Mouse (Mus musculus): ENCODE measurements around the gene Usp35. TPM values are rescaled to one million over a fixed set of nuclear protein-coding genes. Genes with fewer than 3 reads are reported as not detected.

The Usp35 gene
- polyA plus RNA-seq, 1 experiment: 22.9 TPM

- TF ChIP-seq POLR2A (IDR thresholded peaks at IDR 0.05; ENCODE audit: control insufficient read depth, extremely low read depth, insufficient read depth, low read length, poor library complexity): no peak
- TF ChIP-seq CTCF (IDR thresholded peaks at IDR 0.05; ENCODE audit: borderline replicate concordance, control insufficient read depth, extremely low read depth, insufficient read depth, low read length, poor library complexity): no peak
- Histone ChIP-seq H3K27ac (ENCODE audit: control insufficient read depth, insufficient read depth, low read length) (no peak overlapping the region), H3K4me3 (ENCODE audit: control insufficient read depth, insufficient read depth, low read length) (no peak overlapping the region), H3K4me1 (replicated peaks; ENCODE audit: control insufficient read depth, insufficient read depth, low read length) (no peaks in the 10 kb centered on the region), H3K27me3 (ENCODE audit: control insufficient read depth, insufficient read depth, low read length) (no peaks in the 10 kb centered on the region), H3K36me3 (ENCODE audit: control insufficient read depth, insufficient read depth, low read length) (no peaks in the 10 kb centered on the region)
- no peak for DNase-seq
- 70% methylated on average over 3 of the region's 3 CpGs for WGBS
These were observed 16.5 kb upstream of the Usp35 start for GRCm38 (mm10) chr7:97348318-97348717.

GRCm38 (mm10) chr7:97347464-97347863, 15.6 kb upstream of the Usp35 start:
- Histone ChIP-seq H3K27ac (ENCODE audit: control insufficient read depth, insufficient read depth, low read length) (no peak overlapping the region), H3K4me3 (ENCODE audit: control insufficient read depth, insufficient read depth, low read length) (no peak overlapping the region), H3K27me3 (ENCODE audit: control insufficient read depth, insufficient read depth, low read length) (no peaks in the 10 kb centered on the region), H3K36me3 (ENCODE audit: control insufficient read depth, insufficient read depth, low read length) (no peaks in the 10 kb centered on the region), H3K4me1 (replicated peaks; ENCODE audit: control insufficient read depth, insufficient read depth, low read length) (no peaks in the 10 kb centered on the region)
- no peak for DNase-seq
- 97% methylated on average over 15 of the region's 15 CpGs for WGBS
- TF ChIP-seq CTCF (IDR thresholded peaks at IDR 0.05; ENCODE audit: borderline replicate concordance, control insufficient read depth, extremely low read depth, insufficient read depth, low read length, poor library complexity): no peak
- no peak for TF ChIP-seq POLR2A (IDR thresholded peaks at IDR 0.05; ENCODE audit: control insufficient read depth, extremely low read depth, insufficient read depth, low read length, poor library complexity)

- H3K36me3 ChIP-seq (ENCODE audit: control insufficient read depth, insufficient read depth, low read length): no peaks in the 10 kb centered on the region
- no peak overlapping the region for H3K4me3 ChIP-seq (ENCODE audit: control insufficient read depth, insufficient read depth, low read length)
- DNase-seq: no peak
- WGBS: 87% methylated on average over 4 of the region's 4 CpGs
- no peak for TF ChIP-seq CTCF (IDR thresholded peaks at IDR 0.05; ENCODE audit: borderline replicate concordance, control insufficient read depth, extremely low read depth, insufficient read depth, low read length, poor library complexity)
- no peak for TF ChIP-seq POLR2A (IDR thresholded peaks at IDR 0.05; ENCODE audit: control insufficient read depth, extremely low read depth, insufficient read depth, low read length, poor library complexity)
- no peak overlapping the region for H3K27ac ChIP-seq (ENCODE audit: control insufficient read depth, insufficient read depth, low read length)
- H3K27me3 ChIP-seq (ENCODE audit: control insufficient read depth, insufficient read depth, low read length): no peaks in the 10 kb centered on the region
- no peaks in the 10 kb centered on the region for H3K4me1 ChIP-seq (replicated peaks; ENCODE audit: control insufficient read depth, insufficient read depth, low read length)
These were observed 15.0 kb upstream of the Usp35 start for GRCm38 (mm10) chr7:97346822-97347166.

- TF ChIP-seq CTCF (IDR thresholded peaks at IDR 0.05; ENCODE audit: borderline replicate concordance, control insufficient read depth, extremely low read depth, insufficient read depth, low read length, poor library complexity) (no peak), POLR2A (IDR thresholded peaks at IDR 0.05; ENCODE audit: control insufficient read depth, extremely low read depth, insufficient read depth, low read length, poor library complexity) (no peak)
- H3K27me3 ChIP-seq (ENCODE audit: control insufficient read depth, insufficient read depth, low read length): no peaks in the 10 kb centered on the region
- no peaks in the 10 kb centered on the region for H3K36me3 ChIP-seq (ENCODE audit: control insufficient read depth, insufficient read depth, low read length)
- DNase-seq: no peak
- H3K4me1 ChIP-seq (replicated peaks; ENCODE audit: control insufficient read depth, insufficient read depth, low read length): no peaks in the 10 kb centered on the region
- 89% methylated on average over 9 of the region's 9 CpGs for WGBS
- H3K27ac ChIP-seq (ENCODE audit: control insufficient read depth, insufficient read depth, low read length): no peak overlapping the region
- H3K4me3 ChIP-seq (ENCODE audit: control insufficient read depth, insufficient read depth, low read length): no peak overlapping the region
These were observed 14.4 kb upstream of the Usp35 start for GRCm38 (mm10) chr7:97346111-97346821.

GRCm38 (mm10) chr7:97345229-97345871, 13.5 kb upstream of the Usp35 start:
- no peaks in the 10 kb centered on the region for H3K4me1 ChIP-seq (replicated peaks; ENCODE audit: control insufficient read depth, insufficient read depth, low read length)
- DNase-seq: no peak
- 86% methylated on average over 10 of the region's 10 CpGs for WGBS

GRCm38 (mm10) chr7:97344655-97345054, 12.8 kb upstream of the Usp35 start:
- no peak overlapping the region for H3K4me3 ChIP-seq (ENCODE audit: control insufficient read depth, insufficient read depth, low read length)
- H3K27ac ChIP-seq (ENCODE audit: control insufficient read depth, insufficient read depth, low read length): no peak overlapping the region
- DNase-seq: no peak
- 95% methylated on average over 2 of the region's 2 CpGs for WGBS
- H3K36me3 ChIP-seq (ENCODE audit: control insufficient read depth, insufficient read depth, low read length): no peaks in the 10 kb centered on the region
- H3K4me1 ChIP-seq (replicated peaks; ENCODE audit: control insufficient read depth, insufficient read depth, low read length): no peaks in the 10 kb centered on the region
- TF ChIP-seq CTCF (IDR thresholded peaks at IDR 0.05; ENCODE audit: borderline replicate concordance, control insufficient read depth, extremely low read depth, insufficient read depth, low read length, poor library complexity) (no peak), POLR2A (IDR thresholded peaks at IDR 0.05; ENCODE audit: control insufficient read depth, extremely low read depth, insufficient read depth, low read length, poor library complexity) (no peak)
- H3K27me3 ChIP-seq (ENCODE audit: control insufficient read depth, insufficient read depth, low read length): no peaks in the 10 kb centered on the region

More at GRCm38 (mm10) chr7:97345229-97345871, 13.5 kb upstream of the Usp35 start:
- Histone ChIP-seq H3K27me3 (ENCODE audit: control insufficient read depth, insufficient read depth, low read length) (no peaks in the 10 kb centered on the region), H3K36me3 (ENCODE audit: control insufficient read depth, insufficient read depth, low read length) (no peaks in the 10 kb centered on the region), H3K4me3 (ENCODE audit: control insufficient read depth, insufficient read depth, low read length) (no peak overlapping the region), H3K27ac (ENCODE audit: control insufficient read depth, insufficient read depth, low read length) (no peak overlapping the region)
- TF ChIP-seq POLR2A (IDR thresholded peaks at IDR 0.05; ENCODE audit: control insufficient read depth, extremely low read depth, insufficient read depth, low read length, poor library complexity) (no peak), CTCF (IDR thresholded peaks at IDR 0.05; ENCODE audit: borderline replicate concordance, control insufficient read depth, extremely low read depth, insufficient read depth, low read length, poor library complexity) (no peak)

All from thymus, adult 2 months (tissue).